Mouse (Mus musculus) hindbrain, embryonic 15.5 days (tissue): ENCODE results near the gene Maats1. TPM values are rescaled to one million over a fixed set of nuclear protein-coding genes. Genes with fewer than 3 reads are reported as not detected.

Experiments
- ATAC-seq: fragments of 200-750 bp; cut with Nextera tagmentation; 2 replicates; pipeline ENCODE4 v1.8.0; 2017; ENCODE audit warnings: low read depth, moderate number of reproducible peaks, moderate TSS enrichment; ENCODE audit not compliant: low FRiP score
- H3K27ac ChIP-seq: fragments of 300-500 bp; sonication (generic); replicated peaks from 2 replicates; pipeline ENCODE4 v1.5.1; 2015; ENCODE audit warnings: mild to moderate bottlenecking, inconsistent platforms
- H3K27me3 ChIP-seq: fragments of 300-500 bp; sonication (generic); 2 replicates; pipeline ENCODE4 v1.6.1; 2015; ENCODE audit warnings: control low read depth, inconsistent platforms
- H3K36me3 ChIP-seq: fragments of 300-500 bp; sonication (generic); 2 replicates; pipeline ENCODE4 v1.6.1; 2015; ENCODE audit warnings: control low read depth, inconsistent platforms
- H3K4me1 ChIP-seq: fragments of 300-500 bp; sonication (generic); replicated peaks from 2 replicates; pipeline ENCODE4 v1.6.1; 2015; ENCODE audit warnings: control low read depth, inconsistent platforms
- H3K4me2 ChIP-seq: fragments of 300-500 bp; sonication (generic); 2 replicates; pipeline ENCODE4 v1.6.1; 2015; ENCODE audit warnings: moderate library complexity, mild to moderate bottlenecking, inconsistent platforms
- H3K4me3 ChIP-seq: fragments of 300-500 bp; sonication (generic); 2 replicates; pipeline ENCODE4 v1.5.1; 2015; ENCODE audit warnings: mild to moderate bottlenecking, inconsistent platforms
- H3K9ac ChIP-seq: fragments of 300-500 bp; sonication (generic); 2 replicates; pipeline ENCODE4 v1.6.1; 2015; ENCODE audit warnings: inconsistent platforms
- H3K9me3 ChIP-seq: fragments of 300-500 bp; sonication (generic); 2 replicates; pipeline ENCODE4 v1.6.1; 2016; ENCODE audit warnings: control low read depth, inconsistent platforms
- WGBS: fragments of 180-500 bp; shearing (Covaris S2); methylation state at CpG from one replicate; pipeline ENCODE4 v1.1.7; 2015; 5-methylcytosine and 5-hydroxymethylcytosine counted together
- polyA plus RNA-seq: library from polyadenylated mRNA; unstranded; fragments of >200 nt; fragmentation: Nextera tagmentation; extraction: Ambion mirVana; gene quantifications from 2 replicates; pipeline ENCODE4 v1.2.1, GENCODE M21; 2015

The Maats1 gene
- polyA plus RNA-seq, 1 experiment from 2014 or later = 1.4 TPM

GRCm38 (mm10) chr16:38377546-38377945 lies 35.6 kb upstream of the Maats1 start:
- H3K27me3 ChIP-seq = no peaks in the 10 kb centered on the region
- H3K9me3 ChIP-seq = no peaks in the 10 kb centered on the region
- no peak overlapping the region for H3K4me2 ChIP-seq
- no peak overlapping the region for H3K9ac ChIP-seq
- no peak overlapping the region for H3K27ac ChIP-seq
- 80% methylated on average over 6 of the region's 6 CpGs for WGBS
- H3K36me3 ChIP-seq = no peaks in the 10 kb centered on the region
- H3K4me3 ChIP-seq = no peak overlapping the region
- no peak for ATAC-seq
- peaks cover 12% of the 10 kb centered on the region for H3K4me1 ChIP-seq

GRCm38 (mm10) chr16:38376841-38377249 lies 34.9 kb upstream of the Maats1 start:
- Histone ChIP-seq H3K9ac (peak overlapping the region; percentile 32), H3K36me3 (no peaks in the 10 kb centered on the region), H3K4me3 (peak overlapping the region; percentile 26), H3K9me3 (no peaks in the 10 kb centered on the region), H3K27ac (peak overlapping the region; percentile 79), H3K4me2 (peak overlapping the region; percentile 49), H3K4me1 (peaks cover 12% of the 10 kb centered on the region), H3K27me3 (no peaks in the 10 kb centered on the region)
- peak; percentile 54 for ATAC-seq
- WGBS = 53% methylated on average over 8 of the region's 8 CpGs

GRCm38 (mm10) chr16:38376163-38376840 lies 34.4 kb upstream of the Maats1 start:
- Histone ChIP-seq H3K4me2 (peak overlapping the region; percentile 49), H3K27me3 (no peaks in the 10 kb centered on the region), H3K9ac (peak overlapping the region; percentile 32), H3K27ac (peak overlapping the region; percentile 79), H3K36me3 (no peaks in the 10 kb centered on the region), H3K9me3 (no peaks in the 10 kb centered on the region), H3K4me1 (peaks cover 12% of the 10 kb centered on the region), H3K4me3 (peak overlapping the region; percentile 26)
- peak; percentile 88 for ATAC-seq
- 26% methylated on average over 17 of the region's 17 CpGs for WGBS

- ATAC-seq = no peak
- Histone ChIP-seq H3K4me1 (peaks cover 12% of the 10 kb centered on the region), H3K27me3 (no peaks in the 10 kb centered on the region), H3K27ac (no peak overlapping the region), H3K9me3 (no peaks in the 10 kb centered on the region), H3K4me2 (no peak overlapping the region), H3K9ac (no peak overlapping the region), H3K4me3 (no peak overlapping the region), H3K36me3 (no peaks in the 10 kb centered on the region)
- 80% methylated on average over 7 of the region's 7 CpGs for WGBS
These were observed 33.2 kb upstream of the Maats1 start for GRCm38 (mm10) chr16:38375182-38375581.

- Histone ChIP-seq H3K4me2 (no peak overlapping the region), H3K9ac (no peak overlapping the region), H3K9me3 (no peaks in the 10 kb centered on the region), H3K27me3 (no peaks in the 10 kb centered on the region), H3K27ac (no peak overlapping the region), H3K36me3 (no peaks in the 10 kb centered on the region), H3K4me1 (peaks cover 12% of the 10 kb centered on the region), H3K4me3 (no peak overlapping the region)
- WGBS = 83% methylated on average over 10 of the region's 10 CpGs
- no peak for ATAC-seq
These were observed 32.6 kb upstream of the Maats1 start for GRCm38 (mm10) chr16:38374379-38375140.

- H3K4me3 ChIP-seq = no peak overlapping the region
- H3K27ac ChIP-seq = no peak overlapping the region
- no peaks in the 10 kb centered on the region for H3K27me3 ChIP-seq
- H3K4me1 ChIP-seq = peaks cover 12% of the 10 kb centered on the region
- H3K9ac ChIP-seq = no peak overlapping the region
- no peaks in the 10 kb centered on the region for H3K36me3 ChIP-seq
- no peak for ATAC-seq
- WGBS = 91% methylated on average over 16 of the region's 16 CpGs
- no peak overlapping the region for H3K4me2 ChIP-seq
- H3K9me3 ChIP-seq = no peaks in the 10 kb centered on the region
These were observed 32.0 kb upstream of the Maats1 start for GRCm38 (mm10) chr16:38373941-38374340.

- Histone ChIP-seq H3K9me3 (no peaks in the 10 kb centered on the region), H3K27ac (no peak overlapping the region), H3K36me3 (no peaks in the 10 kb centered on the region), H3K4me3 (no peak overlapping the region), H3K4me1 (peaks cover 12% of the 10 kb centered on the region), H3K4me2 (no peak overlapping the region), H3K9ac (no peak overlapping the region), H3K27me3 (no peaks in the 10 kb centered on the region)
- 86% methylated on average over 10 of the region's 10 CpGs for WGBS
- ATAC-seq = no peak
These were observed 31.5 kb upstream of the Maats1 start for GRCm38 (mm10) chr16:38373439-38373838.

- no peak overlapping the region for H3K4me2 ChIP-seq
- ATAC-seq = no peak
- H3K36me3 ChIP-seq = no peaks in the 10 kb centered on the region
- WGBS = 95% methylated on average over 4 of the region's 4 CpGs
- H3K27ac ChIP-seq = no peak overlapping the region
- H3K9me3 ChIP-seq = no peaks in the 10 kb centered on the region
- H3K4me3 ChIP-seq = no peak overlapping the region
- peaks cover 12% of the 10 kb centered on the region for H3K4me1 ChIP-seq
- no peaks in the 10 kb centered on the region for H3K27me3 ChIP-seq
- no peak overlapping the region for H3K9ac ChIP-seq
These were observed 30.9 kb upstream of the Maats1 start for GRCm38 (mm10) chr16:38372876-38373275.

- H3K9me3 ChIP-seq = no peaks in the 10 kb centered on the region
- ATAC-seq = no peak
- no peak overlapping the region for H3K4me2 ChIP-seq
- H3K27ac ChIP-seq = no peak overlapping the region
- peaks cover 9% of the 10 kb centered on the region for H3K4me1 ChIP-seq
- no peak overlapping the region for H3K4me3 ChIP-seq
- H3K36me3 ChIP-seq = no peaks in the 10 kb centered on the region
- H3K9ac ChIP-seq = no peak overlapping the region
- no peaks in the 10 kb centered on the region for H3K27me3 ChIP-seq
- 88% methylated on average over 15 of the region's 15 CpGs for WGBS
These were observed 29.9 kb upstream of the Maats1 start for GRCm38 (mm10) chr16:38371705-38372296.

- Histone ChIP-seq H3K9me3 (no peaks in the 10 kb centered on the region), H3K4me1 (peaks cover 1% of the 10 kb centered on the region; the same call in 1 of the 2 replicates), H3K9ac (no peak overlapping the region), H3K27me3 (no peaks in the 10 kb centered on the region), H3K27ac (no peak overlapping the region), H3K4me2 (no peak overlapping the region), H3K36me3 (no peaks in the 10 kb centered on the region), H3K4me3 (no peak overlapping the region)
- 83% methylated on average over 8 of the region's 8 CpGs for WGBS
- ATAC-seq = no peak
These were observed 28.9 kb upstream of the Maats1 start for GRCm38 (mm10) chr16:38370633-38371374.

GRCm38 (mm10) chr16:38369992-38370484 lies 28.1 kb upstream of the Maats1 start:
- H3K36me3 ChIP-seq = no peaks in the 10 kb centered on the region
- H3K9ac ChIP-seq = no peak overlapping the region
- no peaks in the 10 kb centered on the region for H3K9me3 ChIP-seq
- no peaks in the 10 kb centered on the region for H3K4me1 ChIP-seq
- H3K4me2 ChIP-seq = no peak overlapping the region
- no peaks in the 10 kb centered on the region for H3K27me3 ChIP-seq
- no peak overlapping the region for H3K4me3 ChIP-seq
- H3K27ac ChIP-seq = no peak overlapping the region
- ATAC-seq = no peak
- WGBS = 91% methylated on average over 4 of the region's 4 CpGs
